Mouse (Mus musculus) lung, adult 2 months (tissue): ENCODE results near the gene Ptprm.

Experiments
- CTCF ChIP-seq: fragments of 200-500 bp; IDR thresholded peaks from 2 replicates; pipeline ENCODE4 v1.5.1; 2011; ENCODE audit warnings: mild to moderate bottlenecking, low read length, control low read depth; ENCODE audit not compliant: insufficient read depth
- POLR2A ChIP-seq: fragments of 200-500 bp; IDR thresholded peaks from 2 replicates; pipeline ENCODE4 v1.6.1; 2011; ENCODE audit warnings: low read depth, mild to moderate bottlenecking, control low read depth, low read length, borderline replicate concordance; ENCODE audit errors: extremely low read depth

DNA sequence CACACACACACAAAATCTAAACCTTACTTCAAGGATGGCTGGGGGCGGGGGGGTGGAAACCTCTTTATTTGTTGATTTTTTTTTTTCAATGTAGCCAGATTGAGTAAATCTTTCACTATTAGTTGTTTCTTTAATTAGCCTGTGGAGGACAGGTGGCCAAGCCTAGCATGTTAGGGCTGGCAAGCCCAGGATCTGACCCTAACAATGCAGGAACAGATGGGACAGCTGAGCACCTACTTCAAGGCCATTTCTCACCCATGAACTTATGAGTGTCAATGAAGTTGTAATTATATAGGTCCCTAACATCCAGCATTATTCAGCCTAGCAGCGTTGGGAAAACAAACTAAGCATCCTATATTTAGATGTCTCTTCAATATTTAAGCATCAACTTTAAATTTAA lies 248.1 kb downstream of the Ptprm start:
- no peak for TF ChIP-seq CTCF
- TF ChIP-seq POLR2A, result no peak
